Mouse (Mus musculus) adipocyte (in vitro differentiated cells): ENCODE measurements around the gene Cdkn2aip.
A peak's percentile ranks its signal among the peaks of the same experiment; 100 is the strongest.

Experiments
- DNase-seq: peaks from one replicate; pipeline ENCODE4 v3.0.0-alpha.2; 2016; ENCODE audit warnings: low spot score

Cdkn2aip gene

DNA sequence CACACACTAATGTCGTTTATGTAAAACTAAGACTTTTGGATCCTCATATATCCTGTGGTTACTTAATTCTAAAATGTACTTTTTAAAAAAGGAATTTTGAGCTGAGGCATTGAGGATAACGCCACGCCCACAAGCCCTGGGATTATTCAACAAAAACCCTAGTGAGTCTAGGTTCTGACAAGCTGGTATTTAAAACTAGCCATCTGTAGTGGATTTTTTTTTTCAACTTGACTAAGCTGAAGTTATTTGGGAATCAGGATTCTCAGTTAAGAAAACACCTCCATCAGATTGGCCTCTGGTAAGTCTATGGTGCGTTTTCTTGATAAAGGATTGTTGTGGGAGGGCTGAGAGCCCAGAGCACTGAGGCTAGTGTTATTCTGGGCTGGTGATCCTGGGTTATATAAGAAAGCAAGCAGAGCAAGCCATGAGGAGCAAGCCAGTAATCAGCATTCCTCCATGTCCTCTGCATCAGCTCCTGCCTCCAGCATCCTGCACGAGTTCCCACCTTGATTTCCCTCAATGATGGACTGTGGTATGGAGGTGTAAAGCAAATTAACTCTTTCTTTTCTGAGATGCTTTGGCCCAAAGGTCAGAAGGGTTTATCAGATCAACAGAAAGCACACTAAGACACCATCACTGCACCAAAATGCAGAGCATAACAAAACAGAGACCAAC lies 18.2 kb downstream of the Cdkn2aip start:
- no peak for DNase-seq

- DNase-seq = peak; percentile 90
These were observed 20.6 kb downstream of the Cdkn2aip start for GRCm38 (mm10) chr8:47693119-47693518.

DNA sequence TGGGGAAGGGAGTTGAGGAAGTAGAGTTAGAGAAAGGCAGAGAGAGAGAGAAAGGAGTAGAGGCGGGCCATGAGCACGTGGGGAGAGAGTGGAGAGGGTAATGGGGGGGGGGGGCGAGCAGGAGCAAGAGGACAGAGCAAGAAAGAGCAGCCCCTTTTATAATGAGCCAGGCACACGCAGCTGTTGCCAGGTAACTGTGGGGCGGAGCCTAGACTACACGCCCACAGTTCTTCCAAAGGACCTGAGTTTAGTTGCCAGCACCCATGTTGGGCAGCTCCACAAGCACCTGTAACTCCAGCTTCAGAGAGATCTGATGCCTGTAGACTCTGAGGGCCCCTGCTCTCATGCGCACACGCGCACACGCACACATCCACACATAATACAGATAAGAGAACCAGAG lies 21.9 kb downstream of the Cdkn2aip start:
- DNase-seq = no peak

GRCm38 (mm10) chr8:47691303-47691702 lies 22.4 kb downstream of the Cdkn2aip start:
- DNase-seq = no peak

DNA sequence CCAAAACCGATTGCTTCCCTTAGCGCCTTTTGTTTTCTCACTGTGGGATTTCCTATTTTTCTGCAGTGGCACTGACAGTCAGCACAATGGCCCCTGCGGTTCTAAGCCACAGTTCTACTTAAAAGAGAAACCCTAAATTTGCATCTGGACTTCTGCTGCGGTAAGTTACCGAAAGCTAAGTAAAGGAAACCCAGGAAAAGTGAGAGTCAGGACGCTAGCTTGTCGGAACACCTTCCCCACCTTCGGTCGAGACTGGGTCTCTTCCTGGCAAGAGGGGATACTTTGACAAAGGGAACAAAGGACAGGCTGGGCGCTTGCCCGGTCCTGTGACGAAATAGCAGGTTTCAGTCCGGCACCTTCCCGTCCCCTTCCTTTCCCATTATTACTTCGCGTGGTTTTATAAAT lies 23.1 kb downstream of the Cdkn2aip start:
- no peak for DNase-seq

DNA sequence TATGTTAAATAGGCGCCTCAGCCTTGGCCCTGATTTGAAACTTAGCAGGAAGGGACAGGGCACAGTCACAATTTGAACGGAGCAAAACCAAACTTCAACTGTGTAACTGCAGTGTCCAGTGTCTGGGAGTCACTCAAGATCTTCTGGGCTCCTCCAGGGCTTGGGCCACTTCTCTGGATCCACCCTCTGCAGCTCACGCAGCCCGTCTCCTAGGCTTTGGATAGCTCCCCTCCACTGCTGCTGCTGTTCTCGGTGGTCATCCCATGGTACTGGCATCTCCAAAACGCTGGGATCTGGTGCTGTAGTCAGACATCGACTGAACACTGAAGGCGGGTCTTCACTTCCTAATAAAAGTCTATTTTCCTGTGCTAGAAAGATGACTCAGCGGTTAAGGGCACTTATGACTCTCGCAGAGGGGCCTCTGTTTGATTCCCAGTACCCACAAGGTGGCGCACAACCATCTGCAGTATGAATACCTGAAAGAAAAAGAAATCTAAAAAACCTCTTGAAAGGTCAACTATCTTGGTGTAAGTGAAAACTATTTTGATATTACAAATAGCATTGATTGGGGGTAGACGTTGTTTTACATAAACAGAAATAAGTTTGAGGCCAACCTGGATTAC lies 23.9 kb downstream of the Cdkn2aip start:
- DNase-seq = no peak

DNA sequence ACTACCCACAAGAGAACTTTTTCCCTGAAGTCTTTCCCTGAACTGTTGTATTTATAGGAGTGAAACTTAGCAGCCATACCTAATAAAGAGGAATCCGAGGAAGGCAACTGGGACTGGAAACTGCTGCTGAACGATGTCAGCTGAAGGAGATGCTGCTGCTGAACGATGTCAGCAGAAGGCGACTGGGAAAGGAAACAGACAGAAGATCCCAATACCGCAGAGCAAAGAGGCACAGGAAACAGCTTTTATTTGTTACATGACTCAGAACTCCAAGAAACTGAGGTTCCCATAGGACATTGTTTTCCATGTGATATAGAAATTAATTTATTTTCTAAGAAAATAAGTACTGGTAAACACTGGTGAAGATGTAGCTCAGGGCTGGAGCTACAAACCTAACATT lies 29.3 kb downstream of the Cdkn2aip start:
- DNase-seq = no peak

GRCm38 (mm10) chr8:47683994-47684393 lies 29.7 kb downstream of the Cdkn2aip start:
- DNase-seq = no peak

DNA sequence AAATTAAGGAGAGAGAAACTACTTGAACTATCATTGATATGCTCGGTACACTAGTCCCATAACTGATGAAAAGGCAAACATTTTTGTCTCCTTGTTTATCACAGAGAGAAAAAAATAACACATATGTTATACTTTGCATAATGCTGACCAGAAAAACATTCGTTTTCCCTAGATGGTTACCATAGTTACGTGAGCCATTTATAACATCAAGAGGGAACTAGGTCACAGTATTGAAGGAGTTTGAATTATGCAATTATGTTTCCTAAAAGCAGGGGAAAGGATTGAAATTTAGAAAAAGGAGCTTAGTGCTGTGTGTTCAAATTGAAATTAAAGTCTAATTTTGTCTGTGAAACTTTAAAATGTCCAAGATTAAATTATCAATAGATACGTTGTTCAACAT lies 33.4 kb downstream of the Cdkn2aip start:
- DNase-seq = peak; percentile 56

GRCm38 (mm10) chr8:47679603-47680002 lies 34.1 kb downstream of the Cdkn2aip start:
- no peak for DNase-seq

- peak; percentile 25 for DNase-seq
These were observed 37.1 kb downstream of the Cdkn2aip start for GRCm38 (mm10) chr8:47676631-47677030.

DNA sequence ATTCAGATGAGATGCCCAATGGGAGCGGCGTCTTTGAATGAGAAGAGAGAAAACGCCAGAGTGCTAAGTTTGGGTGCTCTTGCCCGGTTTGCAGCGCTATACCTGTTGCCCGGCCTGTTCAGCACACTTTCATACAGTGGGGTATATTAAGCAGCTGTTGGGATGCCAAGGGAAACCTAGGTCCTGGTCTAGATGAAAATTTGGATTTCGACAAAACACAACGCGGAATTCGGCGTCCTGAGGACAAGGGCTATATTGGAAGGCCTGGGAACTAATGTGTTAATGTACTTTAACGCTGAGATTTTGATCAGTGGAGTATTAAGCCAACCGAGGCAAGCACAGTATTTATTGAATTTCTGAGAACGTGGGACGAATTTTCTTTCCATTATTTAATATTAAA lies 37.5 kb downstream of the Cdkn2aip start:
- peak; percentile 29 for DNase-seq

GRCm38 (mm10) chr8:47675786-47676185 lies 37.9 kb downstream of the Cdkn2aip start:
- DNase-seq = peak; percentile 56

- peak; percentile 99 for DNase-seq
These were observed 38.7 kb downstream of the Cdkn2aip start, which contains the start of gene Ing2 for GRCm38 (mm10) chr8:47674777-47675710. TSS of gene Ing2 (minus strand) at chr8:47675556.

DNA sequence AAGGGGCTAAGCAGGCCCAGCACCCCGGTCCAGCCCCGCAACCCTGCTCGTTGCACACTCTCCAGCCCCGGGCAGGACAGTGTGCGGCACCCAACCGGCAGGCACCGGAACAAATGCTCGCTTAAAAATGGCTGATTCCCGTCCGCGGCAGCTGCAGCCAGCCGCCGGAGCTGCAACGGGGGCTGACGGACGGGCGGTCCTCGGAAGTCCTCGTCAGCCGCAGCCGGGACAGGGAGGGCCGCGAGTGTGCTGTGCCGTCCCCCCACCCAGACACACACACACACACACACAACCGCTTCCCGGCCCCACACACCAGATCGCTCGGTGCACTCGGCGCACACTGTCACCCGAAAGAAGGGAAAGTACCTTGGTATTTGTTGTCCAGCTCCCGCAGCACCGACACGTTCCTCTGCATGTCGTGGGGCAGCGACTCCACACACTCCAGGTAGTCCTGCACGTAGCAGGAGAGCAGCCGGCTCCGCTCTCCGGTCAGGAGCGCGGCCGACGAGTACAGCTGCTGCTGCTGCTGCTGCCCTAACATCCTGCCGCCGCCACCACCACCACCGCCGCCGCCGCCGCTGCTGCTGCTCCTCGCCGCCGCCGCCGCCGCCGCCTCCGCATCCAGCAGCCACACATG lies 39.5 kb downstream of the Cdkn2aip start:
- no peak for DNase-seq

- peak; percentile 79 for DNase-seq
These were observed 40.2 kb downstream of the Cdkn2aip start for GRCm38 (mm10) chr8:47673317-47674139.

- DNase-seq = no peak
These were observed 49.4 kb downstream of the Cdkn2aip start for GRCm38 (mm10) chr8:47664231-47664785.

DNA sequence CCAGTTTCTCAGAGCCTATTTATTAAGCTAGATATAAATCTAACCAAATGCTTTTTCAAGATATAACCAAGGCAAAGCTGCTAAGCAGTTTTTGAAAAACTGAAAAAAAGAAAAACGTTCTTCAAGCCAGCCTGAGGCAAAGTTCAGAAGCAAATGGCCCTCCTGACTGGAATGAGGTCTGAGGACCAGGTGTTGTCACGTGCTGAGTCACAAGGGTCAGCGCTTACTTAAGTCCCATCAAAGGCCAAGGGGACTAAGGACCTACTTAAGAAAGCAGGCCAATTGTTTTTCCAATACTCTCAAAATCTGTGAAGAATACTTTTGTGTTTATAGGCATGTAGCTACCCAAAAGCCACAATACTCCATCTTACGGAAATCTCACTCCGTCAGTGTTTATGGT lies 50.5 kb downstream of the Cdkn2aip start:
- no peak for DNase-seq

GRCm38 (mm10) chr8:47662716-47663115 lies 51.0 kb downstream of the Cdkn2aip start:
- no peak for DNase-seq

DNA sequence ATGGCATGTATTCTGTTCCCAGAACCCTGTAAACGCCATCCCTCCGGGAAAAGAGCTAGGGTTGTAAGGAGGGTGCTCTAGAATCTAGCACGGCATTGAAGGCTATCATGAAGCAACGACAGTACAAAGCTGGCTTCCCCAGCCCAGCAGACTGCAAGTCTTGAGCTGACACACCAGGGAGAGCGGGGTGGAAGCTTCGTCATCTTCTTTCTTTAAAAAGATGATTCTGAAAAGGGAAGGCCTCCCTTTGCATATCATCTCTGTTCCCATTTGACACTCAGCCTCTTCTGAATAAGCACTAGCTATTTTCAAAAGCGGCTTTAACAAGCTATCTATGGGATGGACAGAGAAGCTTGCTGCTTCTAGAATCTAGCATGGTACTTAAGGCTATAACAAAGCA lies 53.3 kb downstream of the Cdkn2aip start:
- no peak for DNase-seq

- no peak for DNase-seq
These were observed 54.3 kb downstream of the Cdkn2aip start for GRCm38 (mm10) chr8:47659463-47659862.
